Mouse (Mus musculus) lung, embryonic 16.5 days (tissue): ENCODE measurements around the gene Tfap2e. TPM values are rescaled to one million over a fixed set of nuclear protein-coding genes. Genes with fewer than 3 reads are reported as not detected.

Source experiments
- ATAC-seq: fragments of 200-750 bp; cut with Nextera tagmentation; 2 replicates; pipeline ENCODE4 v1.8.0; 2017; ENCODE audit warnings: low read depth, mild to moderate bottlenecking, moderate library complexity
- H3K27ac ChIP-seq: fragments of 300-500 bp; sonication (generic); 2 replicates; pipeline ENCODE4 v1.5.1; 2014; ENCODE audit warnings: mild to moderate bottlenecking, control low read depth, low read length
- H3K27me3 ChIP-seq: fragments of 300-500 bp; sonication (generic); 2 replicates; pipeline ENCODE4 v1.6.1; 2014; ENCODE audit warnings: low read depth, low read length, mixed read lengths; ENCODE audit not compliant: control insufficient read depth, insufficient read depth
- H3K36me3 ChIP-seq: fragments of 300-500 bp; sonication (generic); 2 replicates; pipeline ENCODE4 v1.6.1; 2014; ENCODE audit warnings: low read length; ENCODE audit not compliant: control insufficient read depth, insufficient read depth
- H3K4me1 ChIP-seq: fragments of 300-500 bp; sonication (generic); replicated peaks from 2 replicates; pipeline ENCODE4 v1.6.1; 2014; ENCODE audit warnings: low read length, mixed read lengths; ENCODE audit not compliant: control insufficient read depth, insufficient read depth
- H3K4me2 ChIP-seq: fragments of 300-500 bp; sonication (generic); 2 replicates; pipeline ENCODE4 v1.6.1; 2014; ENCODE audit warnings: low read depth, low read length, control low read depth
- H3K4me3 ChIP-seq: fragments of 300-500 bp; sonication (generic); 2 replicates; pipeline ENCODE4 v1.5.1; 2014; ENCODE audit warnings: mild to moderate bottlenecking, low read length, control low read depth
- H3K9ac ChIP-seq: fragments of 300-500 bp; sonication (generic); 2 replicates; pipeline ENCODE4 v1.6.1; 2014; ENCODE audit warnings: low read length, control low read depth
- H3K9me3 ChIP-seq: fragments of 300-500 bp; sonication (generic); 2 replicates; pipeline ENCODE4 v1.6.1; 2016; ENCODE audit warnings: low read length; ENCODE audit not compliant: control insufficient read depth
- WGBS: fragments of 180-500 bp; shearing (Covaris S2); extraction: QIAGEN DNeasy Blood & Tissue Kit; methylation state at CpG from one replicate; pipeline ENCODE4 v1.1.7; 2014; 5-methylcytosine and 5-hydroxymethylcytosine counted together
- polyA plus RNA-seq: library from polyadenylated mRNA; unstranded; fragments of >200 nt; fragmentation: Nextera tagmentation; extraction: Ambion mirVana; gene quantifications from 2 replicates; pipeline ENCODE4 v1.2.1, GENCODE M21; 2015

Gene Tfap2e
- polyA plus RNA-seq, 1 experiment from 2014 or later: 0.09 TPM

DNA sequence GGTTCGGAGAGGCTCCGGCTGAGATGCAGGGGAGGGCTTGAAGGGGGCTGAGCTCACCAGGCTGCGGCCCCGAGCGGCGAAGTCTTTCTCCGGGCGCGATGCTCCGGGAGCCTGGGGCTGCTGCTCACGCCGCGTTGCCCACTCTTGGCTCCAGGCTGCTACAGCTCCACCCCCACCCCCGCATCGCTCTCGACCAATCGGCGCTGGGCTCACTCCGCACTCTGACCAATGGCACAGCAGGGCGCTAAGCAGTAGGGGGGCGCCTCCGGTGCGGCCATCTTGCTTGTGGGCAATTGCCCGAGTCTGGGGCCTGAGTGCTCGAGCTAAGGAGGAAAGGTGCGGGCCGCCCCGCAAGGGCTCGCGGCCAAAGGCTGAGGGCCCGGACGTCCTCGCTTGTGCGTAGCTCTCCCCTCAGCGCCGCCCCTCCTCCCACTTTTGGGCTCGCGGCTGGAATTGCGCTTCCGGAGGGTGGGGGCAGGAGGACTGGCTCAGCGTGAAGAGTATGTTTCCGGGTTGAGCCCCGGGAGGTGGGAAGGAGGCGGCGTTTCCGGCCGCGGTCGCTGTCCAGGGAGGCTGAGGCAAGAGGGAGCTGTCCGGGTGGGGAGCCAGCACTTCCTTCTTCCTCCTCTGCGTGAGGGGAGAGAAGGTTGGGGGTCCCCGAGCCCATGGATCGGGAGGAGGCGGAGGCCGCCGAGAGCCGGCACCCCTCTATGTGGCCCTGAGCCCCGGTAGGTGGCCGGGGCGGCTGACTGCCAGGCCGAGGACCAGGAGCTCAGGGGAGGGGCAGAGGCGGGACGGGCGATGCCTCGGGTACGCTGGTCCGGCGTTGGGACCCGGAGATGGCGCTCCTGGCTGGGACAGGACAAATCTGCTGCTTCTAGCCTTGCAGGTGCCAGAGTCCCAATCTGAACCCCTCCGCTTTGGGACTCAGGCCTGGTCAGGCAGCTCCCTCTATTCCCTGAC is 17.5 kb upstream of the Tfap2e start, which contains the start of the genes Ncdn and AU040320:
TSS of gene Ncdn (minus strand) at position 171 of the 963 bp plus-strand sequence.
TSS of gene AU040320 (plus strand) at position 277 of the 963 bp plus-strand sequence.
- H3K9me3 ChIP-seq: no peaks in the 10 kb centered on the region
- peaks cover 9% of the 10 kb centered on the region for H3K36me3 ChIP-seq
- H3K27ac ChIP-seq: peak within 1 kb of the TSS; percentile 93
- peaks cover 35% of the 10 kb centered on the region for H3K4me1 ChIP-seq
- no peaks in the 10 kb centered on the region for H3K27me3 ChIP-seq
- peak within 1 kb of the TSS; percentile 80 for H3K9ac ChIP-seq
- under 1% methylated on average over 70 of the region's 71 CpGs for WGBS
- peak; percentile 99 for ATAC-seq
- peak within 1 kb of the TSS; percentile 75 for H3K4me2 ChIP-seq
- peak within 1 kb of the TSS; percentile 73 for H3K4me3 ChIP-seq

DNA sequence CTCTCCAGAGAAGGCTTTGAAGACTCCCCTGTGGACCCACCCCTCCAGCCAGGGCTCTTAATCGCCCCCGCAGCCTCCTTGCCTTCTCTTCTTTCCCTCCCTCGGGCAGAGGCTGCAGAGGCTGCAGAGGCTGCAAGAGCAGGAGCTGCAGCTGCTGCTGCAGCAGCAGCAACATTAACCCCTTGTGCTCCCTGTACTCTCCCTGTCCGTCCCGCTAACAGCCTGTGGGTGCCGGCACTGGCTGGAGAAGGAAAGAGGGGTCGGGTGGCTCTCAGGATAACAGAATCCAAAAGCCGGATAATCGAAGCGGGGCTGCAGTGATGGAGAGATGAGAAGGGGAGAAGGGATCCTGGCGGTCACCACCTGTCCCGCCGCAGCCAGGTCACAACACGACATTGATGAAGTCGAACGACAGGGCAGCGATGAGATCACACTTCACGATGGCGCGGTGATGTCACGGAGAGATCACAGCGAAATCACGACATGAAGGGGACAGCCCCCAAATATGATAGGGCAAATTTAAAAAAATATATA is 16.6 kb upstream of the Tfap2e start:
- Histone ChIP-seq H3K9me3 (no peaks in the 10 kb centered on the region), H3K9ac (peak overlapping the region; percentile 80), H3K27ac (no peak overlapping the region), H3K36me3 (peaks cover 11% of the 10 kb centered on the region), H3K4me1 (peaks cover 35% of the 10 kb centered on the region), H3K4me3 (peak overlapping the region; percentile 73), H3K27me3 (no peaks in the 10 kb centered on the region), H3K4me2 (peak overlapping the region; percentile 75)
- ATAC-seq: no peak
- under 1% methylated on average over 23 of the region's 23 CpGs for WGBS

DNA sequence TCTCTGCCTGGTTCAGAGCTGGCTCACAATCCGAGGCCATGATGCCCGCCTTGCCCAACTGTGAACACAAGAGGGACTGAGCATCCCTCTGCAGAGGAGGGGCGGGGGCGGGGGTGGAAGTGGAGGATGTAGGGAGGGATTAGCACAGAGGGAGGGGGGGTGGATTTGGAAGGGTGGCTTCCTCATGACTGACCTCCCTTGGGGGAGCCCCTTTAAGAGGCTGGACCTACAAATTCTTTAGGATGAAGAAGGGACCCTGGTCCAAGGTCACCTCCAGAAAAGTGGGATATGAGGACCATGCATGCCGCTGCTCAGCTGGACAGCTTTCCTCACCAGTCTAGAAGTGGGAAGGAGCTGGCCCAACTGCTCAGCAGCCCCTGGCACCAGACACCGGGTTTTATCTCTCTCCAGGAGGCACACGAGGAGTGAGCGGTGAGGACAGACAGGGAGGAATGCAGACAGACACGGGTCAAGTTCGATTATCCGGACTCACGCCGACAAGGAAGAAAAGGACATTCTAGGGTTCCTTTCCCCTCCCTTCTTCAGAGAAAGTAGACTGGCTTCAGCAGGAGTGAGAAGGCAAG is 16.1 kb upstream of the Tfap2e start:
- H3K9ac ChIP-seq: peak overlapping the region; percentile 80
- H3K9me3 ChIP-seq: no peaks in the 10 kb centered on the region
- H3K36me3 ChIP-seq: peaks cover 11% of the 10 kb centered on the region
- H3K27me3 ChIP-seq: no peaks in the 10 kb centered on the region
- H3K4me2 ChIP-seq: peak overlapping the region; percentile 75
- H3K27ac ChIP-seq: no peak overlapping the region
- H3K4me1 ChIP-seq: peaks cover 35% of the 10 kb centered on the region
- H3K4me3 ChIP-seq: peak overlapping the region; percentile 73
- 7% methylated on average over 13 of the region's 13 CpGs for WGBS
- ATAC-seq: no peak

DNA sequence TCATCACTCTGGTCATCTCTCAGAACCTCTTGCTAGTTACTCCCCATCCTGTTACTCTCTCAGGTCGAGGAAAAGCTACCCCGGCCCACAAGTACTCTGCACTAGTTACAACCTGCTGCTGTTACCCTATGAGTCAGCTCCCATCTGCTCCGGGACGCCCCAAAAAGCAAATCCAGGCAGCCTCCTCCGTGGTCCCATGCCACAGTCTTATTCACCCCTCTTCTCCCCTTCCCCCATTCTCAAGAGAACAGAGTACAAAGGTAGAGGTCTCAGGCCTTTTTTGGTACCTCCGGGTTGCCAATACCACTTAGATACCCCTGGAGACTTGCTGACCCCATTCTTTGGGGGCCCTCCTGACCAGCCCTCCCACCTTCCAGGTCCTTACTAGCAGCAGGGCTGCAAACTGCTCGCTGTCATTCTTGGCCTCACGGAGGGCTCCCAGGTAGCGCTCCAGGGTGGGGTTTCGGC is 15.6 kb upstream of the Tfap2e start:
- 55% methylated on average over 10 of the region's 10 CpGs for WGBS
- Histone ChIP-seq H3K36me3 (peaks cover 13% of the 10 kb centered on the region), H3K9ac (peak overlapping the region; percentile 80; the same call in 1 of the 2 replicates), H3K4me2 (peak overlapping the region; percentile 75), H3K9me3 (no peaks in the 10 kb centered on the region), H3K27me3 (no peaks in the 10 kb centered on the region), H3K4me1 (peaks cover 31% of the 10 kb centered on the region), H3K27ac (no peak overlapping the region), H3K4me3 (no peak overlapping the region; the same call in 1 of the 2 replicates)
- no peak for ATAC-seq

DNA sequence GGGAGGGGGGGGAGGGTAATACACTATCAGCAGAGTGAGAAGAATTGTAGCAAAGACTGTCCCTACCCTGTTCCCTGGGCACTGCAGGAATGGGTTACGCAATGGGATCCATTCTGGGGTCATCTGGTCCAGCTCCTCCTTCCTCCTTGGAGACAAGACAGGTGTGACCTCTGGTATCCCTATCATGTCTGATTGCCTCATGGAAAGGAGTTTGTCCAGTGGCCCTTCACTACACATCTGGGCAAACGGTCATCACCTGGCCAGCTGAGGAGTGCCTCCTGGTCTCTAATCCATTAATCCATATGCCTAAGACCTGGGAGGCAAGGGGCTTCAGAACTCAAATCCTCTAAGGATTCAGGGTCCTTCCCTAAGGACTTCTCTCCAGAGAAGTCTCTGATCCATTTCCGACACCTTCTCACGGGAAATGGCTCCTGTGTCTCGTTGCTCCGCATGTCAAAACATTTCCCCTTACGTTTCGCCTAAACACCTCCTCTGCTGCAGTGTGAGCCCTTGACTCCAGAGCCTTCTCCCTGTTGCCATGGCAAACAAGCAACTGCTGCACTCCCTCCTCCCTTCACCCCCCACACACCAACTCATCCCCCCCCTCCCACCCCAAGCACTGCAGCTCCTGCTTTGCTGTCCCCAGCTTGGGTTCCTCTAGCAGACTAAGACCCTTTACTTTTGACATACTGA is 15.0 kb upstream of the Tfap2e start:
- H3K4me1 ChIP-seq: peaks cover 31% of the 10 kb centered on the region
- no peak overlapping the region for H3K9ac ChIP-seq
- H3K9me3 ChIP-seq: no peaks in the 10 kb centered on the region
- WGBS: 70% methylated on average over 8 of the region's 8 CpGs
- ATAC-seq: no peak
- H3K27me3 ChIP-seq: no peaks in the 10 kb centered on the region
- no peak overlapping the region for H3K27ac ChIP-seq
- H3K4me2 ChIP-seq: 0 out of 2 replicates have a peak overlapping the region, but pooled peaks have one; percentile 75
- H3K36me3 ChIP-seq: peaks cover 19% of the 10 kb centered on the region
- H3K4me3 ChIP-seq: no peak overlapping the region

GRCm38 (mm10) chr4:126750046-126750683 is 14.1 kb upstream of the Tfap2e start:
- Histone ChIP-seq H3K27ac (no peak overlapping the region), H3K9me3 (no peaks in the 10 kb centered on the region), H3K4me1 (peaks cover 29% of the 10 kb centered on the region), H3K9ac (no peak overlapping the region), H3K27me3 (no peaks in the 10 kb centered on the region), H3K4me3 (no peak overlapping the region), H3K36me3 (peaks cover 24% of the 10 kb centered on the region), H3K4me2 (no peak overlapping the region)
- ATAC-seq: no peak
- WGBS: 79% methylated on average over 26 of the region's 26 CpGs

DNA sequence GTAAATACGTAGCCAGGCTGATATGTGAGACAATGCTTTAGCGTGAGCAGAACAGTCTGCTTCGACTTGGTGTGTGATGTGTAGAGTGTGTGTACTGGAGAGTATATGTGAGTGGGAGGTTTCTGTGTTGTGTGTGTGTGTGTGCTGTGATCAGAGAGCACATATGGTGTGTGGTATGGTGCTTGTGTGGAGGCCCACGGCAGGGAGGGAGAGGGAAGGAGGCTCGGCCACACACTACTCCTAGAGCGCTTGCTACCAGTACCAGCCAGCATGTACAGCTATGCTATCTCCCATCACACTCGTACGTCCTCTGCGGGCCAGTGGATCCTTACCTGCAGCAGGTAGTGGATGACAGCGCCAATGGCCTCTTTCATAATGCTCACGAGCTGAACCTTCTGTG is 13.5 kb upstream of the Tfap2e start:
- Histone ChIP-seq H3K4me3 (no peak overlapping the region), H3K27ac (no peak overlapping the region), H3K36me3 (peaks cover 29% of the 10 kb centered on the region), H3K9me3 (no peaks in the 10 kb centered on the region), H3K9ac (no peak overlapping the region), H3K4me1 (peaks cover 24% of the 10 kb centered on the region), H3K4me2 (no peak overlapping the region), H3K27me3 (no peaks in the 10 kb centered on the region)
- no peak for ATAC-seq
- 84% methylated on average over 11 of the region's 11 CpGs for WGBS

DNA sequence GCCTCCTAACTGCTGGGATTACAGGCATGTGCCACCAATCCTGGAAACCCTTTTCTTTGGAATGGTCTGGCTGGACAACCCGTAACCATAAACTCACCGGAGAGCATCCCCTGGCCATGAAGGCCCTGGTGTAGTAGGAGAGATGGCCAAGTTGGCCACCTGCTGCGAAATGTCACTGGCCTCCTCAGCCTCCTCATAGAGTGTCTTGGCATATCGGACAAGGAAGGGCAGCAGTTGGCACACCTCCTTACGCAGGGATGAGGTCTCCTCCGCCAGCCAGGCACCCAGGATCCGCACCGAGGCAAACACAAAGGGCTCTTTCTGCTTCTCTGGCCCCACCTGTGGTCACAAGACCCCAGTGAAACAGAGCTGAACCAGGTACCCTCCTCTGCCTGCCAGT is 12.3 kb upstream of the Tfap2e start:
- Histone ChIP-seq H3K36me3 (peaks cover 29% of the 10 kb centered on the region), H3K27me3 (no peaks in the 10 kb centered on the region), H3K9me3 (no peaks in the 10 kb centered on the region), H3K4me3 (no peak overlapping the region), H3K27ac (no peak overlapping the region), H3K4me2 (no peak overlapping the region), H3K4me1 (peaks cover 22% of the 10 kb centered on the region), H3K9ac (no peak overlapping the region)
- WGBS: 95% methylated on average over 8 of the region's 8 CpGs
- no peak for ATAC-seq
